Mouse (Mus musculus): Measurements from ENCODE around the gene Gm49354.
"Not testable (repeated sequence)": the region's sequence is repeated elsewhere in the genome, so short reads cannot be mapped to it uniquely, and the experiment has no call there.

The Gm49354 gene

DNA sequence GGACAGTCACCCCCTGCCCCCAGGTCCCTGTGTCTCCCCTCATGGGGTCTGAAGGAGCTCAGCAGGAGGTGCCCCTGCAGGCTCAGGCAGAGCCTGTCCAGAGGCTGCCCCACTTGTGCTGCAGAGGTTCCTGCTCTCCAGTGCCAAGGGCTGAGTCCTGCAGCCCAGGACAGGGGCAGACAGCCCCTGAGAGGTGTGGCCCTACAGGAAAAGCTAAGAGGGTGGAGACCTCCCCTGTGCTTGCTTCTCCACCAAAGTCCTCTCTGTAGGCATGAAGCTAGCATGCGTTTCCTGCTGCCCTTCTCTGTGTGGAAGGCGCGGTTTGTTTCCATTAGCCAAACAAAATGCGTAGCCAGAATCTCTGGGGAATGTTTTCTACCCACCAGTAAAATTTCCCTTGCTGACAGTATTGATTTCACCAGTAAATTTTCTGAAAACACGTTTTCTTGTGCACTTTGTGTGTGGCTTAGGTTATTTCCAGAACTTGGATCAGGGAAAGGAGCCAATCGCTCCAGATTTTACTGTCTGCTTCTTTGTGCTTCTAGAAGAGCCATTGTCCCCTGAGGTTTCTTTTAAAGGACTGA, 63.1 kb downstream of the Gm49354 start:
- not testable (repeated sequence) for DNase-seq (ENCODE audit: extremely low spot score, low read depth, low spot score)

DNA sequence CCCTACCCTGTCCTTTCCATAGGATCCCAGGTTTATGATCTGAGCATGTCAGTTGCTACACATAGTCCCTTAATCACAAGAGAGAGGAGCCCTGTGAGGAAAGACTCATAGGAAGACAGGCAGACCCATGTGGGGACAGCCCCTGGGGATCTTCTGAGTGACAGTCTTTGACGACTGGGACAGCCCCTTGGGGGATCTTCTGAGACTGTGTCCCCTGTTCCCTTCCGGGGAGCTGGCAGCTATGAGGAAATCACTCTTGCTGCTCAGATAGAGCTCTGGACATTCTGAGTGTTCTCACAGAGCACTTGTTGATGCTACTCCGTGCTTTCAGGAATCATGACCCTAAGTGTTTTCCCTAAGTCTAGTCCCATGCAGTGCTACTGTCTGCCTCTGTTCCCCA, 68.3 kb downstream of the Gm49354 start:
- no peak for DNase-seq (ENCODE audit: extremely low spot score, low read depth, low spot score)

DNA sequence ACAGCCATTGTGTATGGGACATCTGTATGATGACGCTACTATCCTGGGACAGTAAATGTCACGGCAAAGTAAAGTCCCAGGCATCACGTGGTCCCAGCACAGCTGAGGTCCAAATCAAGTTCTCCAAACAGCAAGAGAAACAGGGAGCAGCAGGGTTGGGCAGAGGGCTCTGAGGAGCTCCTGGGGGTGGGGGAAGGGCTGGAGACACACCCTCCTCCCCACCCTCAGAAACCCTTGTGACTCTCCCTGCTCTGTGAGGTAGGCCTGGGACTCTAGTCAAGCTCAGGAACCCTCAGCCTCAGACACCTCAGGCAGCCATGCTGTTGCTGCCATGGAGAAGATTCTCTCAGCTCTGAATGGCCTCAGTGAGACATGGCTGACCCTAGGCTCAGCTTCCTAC, 70.1 kb downstream of the Gm49354 start, which contains the start of gene Spata31d1b:
Spata31d1b (plus strand) TSS at position 301 of the 400 bp plus-strand sequence.
- not testable (repeated sequence) for DNase-seq (ENCODE audit: extremely low spot score, low read depth, low spot score)

DNA sequence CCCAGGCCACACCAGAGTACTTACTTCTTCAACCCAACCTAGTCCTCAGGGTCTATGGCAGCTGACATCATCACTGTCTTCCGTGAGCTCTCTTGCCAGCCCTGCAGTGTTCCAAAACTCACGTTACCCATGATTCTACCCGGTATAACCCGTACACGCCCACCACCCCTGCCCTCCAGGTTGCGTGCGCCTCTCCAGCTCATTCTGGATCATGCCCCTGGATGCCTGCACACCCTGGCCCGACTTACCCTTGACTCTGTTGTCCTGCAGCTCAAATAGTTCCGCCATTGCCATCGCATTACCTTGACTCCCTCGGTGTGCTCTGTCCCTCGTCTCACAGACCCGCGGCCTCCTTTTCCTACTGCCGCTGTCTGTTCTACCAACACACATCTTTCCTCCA, 71.8 kb downstream of the Gm49354 start, which contains the start of gene Spata31d1a:
Spata31d1a (minus strand) TSS at position 101 of the 400 bp plus-strand sequence.
- DNase-seq (ENCODE audit: extremely low spot score, low read depth, low spot score), result no peak
